Mouse (Mus musculus) liver, adult 2 months (tissue): ENCODE results near the gene Ift52.

Experiments used
- CTCF ChIP-seq: fragments of 200-500 bp; IDR thresholded peaks from 2 replicates; pipeline ENCODE4 v1.5.1; 2011; ENCODE audit warnings: low read depth, low read length, control low read depth
- POLR2A ChIP-seq: fragments of 200-500 bp; IDR thresholded peaks from 2 replicates; pipeline ENCODE4 v1.6.1; 2011; ENCODE audit warnings: low read length, control low read depth; ENCODE audit not compliant: insufficient read depth; ENCODE audit errors: extremely low read depth

DNA sequence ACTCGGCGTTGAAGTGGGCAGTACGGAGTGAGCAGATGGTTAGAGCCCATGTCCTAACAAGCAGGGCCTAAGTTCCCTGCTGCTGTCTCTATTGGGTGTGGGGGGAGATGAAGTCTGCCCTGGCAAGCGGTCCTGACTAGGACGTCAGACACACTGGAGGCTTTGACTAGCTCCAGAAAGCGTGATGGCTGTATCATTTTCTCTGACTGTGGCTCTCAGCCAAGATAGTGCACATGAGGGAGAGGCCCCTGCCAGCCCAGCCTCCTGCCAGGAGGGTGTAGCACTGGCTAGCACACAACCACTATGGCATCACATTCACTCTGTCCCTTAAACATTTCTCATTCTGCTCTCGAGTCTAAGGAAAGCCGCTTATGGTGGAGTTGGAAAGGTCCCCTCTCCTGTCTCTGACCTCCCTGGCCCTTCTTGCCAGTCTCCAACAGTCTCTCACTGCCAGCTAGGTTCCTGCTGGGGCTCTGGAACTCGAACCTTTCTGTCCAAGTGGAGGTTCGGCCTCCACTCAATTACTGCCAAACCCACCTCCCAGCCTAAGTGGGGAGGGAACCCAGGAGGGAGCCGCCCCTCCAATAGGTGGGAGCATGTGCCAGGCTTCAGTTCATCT, 41.9 kb upstream of the Ift52 start:
- no peak for TF ChIP-seq CTCF
- TF ChIP-seq POLR2A: no peak
